Mouse (Mus musculus) heart, postnatal 0 days (tissue): ENCODE data around the gene Fig4.

ENCODE experiments used
- CTCF ChIP-seq: IDR thresholded peaks from 2 replicates; pipeline ENCODE4 v1.5.1; 2016; ENCODE audit warnings: antibody characterized with exemption, control low read depth, low read depth
- EP300 ChIP-seq: IDR thresholded peaks from 2 replicates; pipeline ENCODE4 v1.6.1; 2016; ENCODE audit warnings: antibody characterized with exemption, low read depth

DNA sequence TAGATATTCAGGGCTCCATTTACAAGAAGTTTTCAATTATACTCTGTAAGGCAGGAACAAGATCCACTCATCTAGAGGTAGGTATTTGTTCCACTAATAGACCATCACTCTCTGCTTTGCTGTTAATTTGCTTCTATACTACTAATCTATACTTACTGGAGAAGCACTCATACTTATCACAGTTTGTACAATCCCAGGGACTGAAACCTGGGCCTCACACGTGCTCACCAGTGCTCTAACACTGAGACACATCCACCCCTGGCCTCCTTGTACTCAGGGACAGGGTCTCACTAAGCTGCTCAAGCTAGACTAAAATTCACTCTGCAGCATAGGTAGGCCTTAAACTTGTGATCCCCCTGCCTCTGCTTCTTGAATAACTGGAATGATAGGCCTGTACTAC lies 41.8 kb downstream of the Fig4 start:
- no peak for TF ChIP-seq CTCF
- no peak for TF ChIP-seq EP300
